Mouse (Mus musculus) liver, adult 2 months (tissue): ENCODE measurements at regions not wholly inside any gene's neighbourhood (a gene's known extent, or its start where the extent isn't known, plus 50 kb on each side); places are given as distances from the start of the nearest gene placed in this dataset.

Experiments used
- CTCF ChIP-seq: fragments of 200-500 bp; IDR thresholded peaks from 2 replicates; pipeline ENCODE4 v1.5.1; 2011; ENCODE audit warnings: low read depth, low read length, control low read depth
- POLR2A ChIP-seq: fragments of 200-500 bp; IDR thresholded peaks from 2 replicates; pipeline ENCODE4 v1.6.1; 2011; ENCODE audit warnings: low read length, control low read depth; ENCODE audit not compliant: insufficient read depth; ENCODE audit errors: extremely low read depth

DNA sequence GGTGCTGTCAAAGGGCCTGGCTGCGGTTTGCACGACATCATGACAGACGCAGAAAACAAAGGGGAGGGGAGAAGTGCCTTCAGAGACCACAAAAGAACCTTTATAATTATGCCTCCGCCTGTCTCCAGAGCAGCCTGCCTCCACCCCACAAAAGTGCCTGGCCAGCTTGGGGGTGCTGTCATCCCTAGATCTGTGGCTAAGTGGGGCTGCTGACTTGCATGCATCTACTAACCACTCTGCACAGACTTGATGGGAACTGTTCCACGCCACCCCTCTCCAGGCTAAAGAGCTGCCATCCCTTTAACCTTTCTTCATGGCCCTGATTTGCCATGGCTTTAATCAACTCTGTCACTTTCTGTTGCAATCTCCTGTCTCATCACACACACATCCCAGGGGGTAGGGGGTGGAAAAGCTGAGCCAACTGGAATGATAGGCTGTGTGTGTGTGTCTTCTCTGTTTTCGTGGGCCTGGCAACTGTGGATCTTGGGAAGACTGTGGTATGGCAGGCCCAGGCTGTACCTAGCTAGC, 162.4 kb upstream of the Pkdcc start:
- TF ChIP-seq CTCF = no peak
- TF ChIP-seq POLR2A = no peak
